Mouse (Mus musculus) lung, postnatal 0 days (tissue): ENCODE data around the gene 4930452B06Rik. TPM values are rescaled to one million over a fixed set of nuclear protein-coding genes. Genes with fewer than 3 reads are reported as not detected.

Experiments
- ATAC-seq: fragments of 200-750 bp; cut with Nextera tagmentation; 2 replicates; pipeline ENCODE4 v1.8.0; 2017; ENCODE audit warnings: moderate library complexity
- DNase-seq: peaks from one replicate; pipeline ENCODE4 v3.0.0-alpha.2; 2016; ENCODE audit warnings: low spot score
- H3K27ac ChIP-seq: fragments of 300-500 bp; sonication (generic); 2 replicates; pipeline ENCODE4 v1.5.1; 2014; ENCODE audit warnings: antibody characterized with exemption, mild to moderate bottlenecking, low read length, mixed read lengths
- H3K27me3 ChIP-seq: fragments of 300-500 bp; sonication (generic); replicated peaks from 2 replicates; pipeline ENCODE4 v1.6.1; 2014; ENCODE audit warnings: low read length, mixed read lengths; ENCODE audit not compliant: insufficient read depth
- H3K36me3 ChIP-seq: fragments of 300-500 bp; sonication (generic); 2 replicates; pipeline ENCODE4 v1.6.1; 2014; ENCODE audit warnings: low read length, mixed read lengths; ENCODE audit not compliant: insufficient read depth
- H3K4me1 ChIP-seq: fragments of 300-500 bp; sonication (generic); 2 replicates; pipeline ENCODE4 v1.6.1; 2014; ENCODE audit warnings: antibody characterized with exemption, low read depth, low read length, mixed read lengths; ENCODE audit not compliant: insufficient read depth
- H3K4me2 ChIP-seq: fragments of 300-500 bp; sonication (generic); replicated peaks from 2 replicates; pipeline ENCODE4 v1.6.1; 2014; ENCODE audit warnings: low read depth, mild to moderate bottlenecking, low read length, moderate library complexity, mixed read lengths
- H3K4me3 ChIP-seq: fragments of 300-500 bp; sonication (generic); 2 replicates; pipeline ENCODE4 v1.5.1; 2014; ENCODE audit warnings: low read depth, low read length
- H3K9ac ChIP-seq: fragments of 300-500 bp; sonication (generic); replicated peaks from 2 replicates; pipeline ENCODE4 v1.6.1; 2014; ENCODE audit warnings: low read depth, mild to moderate bottlenecking
- H3K9me3 ChIP-seq: fragments of 300-500 bp; sonication (generic); 2 replicates; pipeline ENCODE4 v1.6.1; 2016; ENCODE audit warnings: low read length, mixed read lengths
- CTCF ChIP-seq: IDR thresholded peaks from 2 replicates; pipeline ENCODE4 v1.5.1; 2016; ENCODE audit warnings: antibody characterized with exemption, mild to moderate bottlenecking
- EP300 ChIP-seq: IDR thresholded peaks from 2 replicates; pipeline ENCODE4 v1.6.1; 2016; ENCODE audit warnings: antibody characterized with exemption, mild to moderate bottlenecking, control low read depth
- WGBS: fragments of 180-500 bp; shearing (Covaris S2); extraction: QIAGEN DNeasy Blood & Tissue Kit; methylation state at CpG from one replicate; pipeline ENCODE4 v1.1.7; 2014; 5-methylcytosine and 5-hydroxymethylcytosine counted together
- polyA plus RNA-seq: library from polyadenylated mRNA; unstranded; fragments of >200 nt; fragmentation: Nextera tagmentation; extraction: Ambion mirVana; gene quantifications from 2 replicates; pipeline ENCODE4 v1.2.1, GENCODE M21; 2015

Gene 4930452B06Rik
- polyA plus RNA-seq, 1 experiment from 2014 or later: 2.9 TPM

- TF ChIP-seq EP300 (no peak), CTCF (no peak)
- Histone ChIP-seq H3K27me3 (no peaks in the 10 kb centered on the region), H3K36me3 (no peaks in the 10 kb centered on the region), H3K4me2 (no peak overlapping the region), H3K9ac (no peak overlapping the region), H3K4me3 (no peak overlapping the region), H3K27ac (no peak overlapping the region), H3K4me1 (no peaks in the 10 kb centered on the region), H3K9me3 (no peaks in the 10 kb centered on the region)
- DNase-seq: no peak
- WGBS: 82% methylated on average over 10 of the region's 10 CpGs
- no peak for ATAC-seq
Measured at GRCm38 (mm10) chr14:8510288-8510959, 155.6 kb downstream of the 4930452B06Rik start.

DNA sequence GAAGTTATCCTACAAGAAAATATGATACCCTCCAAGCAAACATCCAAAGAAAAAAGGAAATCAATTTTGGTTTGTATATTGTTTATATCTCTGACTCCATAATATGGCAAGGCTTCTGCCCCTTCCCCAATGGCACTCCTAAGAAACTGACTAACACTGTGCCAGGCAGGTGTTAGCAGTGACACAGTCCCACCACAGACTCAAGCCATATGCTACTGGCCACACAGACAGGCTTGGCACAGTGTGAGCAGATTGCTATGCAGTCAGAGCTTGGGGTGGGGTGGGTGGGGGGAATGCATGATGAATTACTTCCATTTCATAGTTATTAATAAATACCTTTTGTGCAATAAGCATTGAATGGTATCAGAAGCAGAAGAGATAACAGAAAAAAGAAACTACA, 157.4 kb downstream of the 4930452B06Rik start:
- no peaks in the 10 kb centered on the region for H3K27me3 ChIP-seq

GRCm38 (mm10) chr14:8504206-8504605, 161.8 kb downstream of the 4930452B06Rik start:
- H3K27me3 ChIP-seq: no peaks in the 10 kb centered on the region
- no peak for TF ChIP-seq EP300
- H3K9me3 ChIP-seq: no peaks in the 10 kb centered on the region
- no peak overlapping the region for H3K9ac ChIP-seq
- no peak for ATAC-seq
- H3K36me3 ChIP-seq: no peaks in the 10 kb centered on the region
- no peak overlapping the region for H3K4me3 ChIP-seq
- H3K27ac ChIP-seq: no peak overlapping the region
- H3K4me1 ChIP-seq: no peaks in the 10 kb centered on the region
- WGBS: 97% methylated on average over 2 of the region's 2 CpGs
- DNase-seq: no peak
- H3K4me2 ChIP-seq: no peak overlapping the region

More for the DNA sequence above, 157.4 kb downstream of the 4930452B06Rik start:
- ATAC-seq (no peak), DNase-seq (no peak)
- TF ChIP-seq EP300: no peak
- no peak overlapping the region for H3K27ac ChIP-seq
- no peaks in the 10 kb centered on the region for H3K4me1 ChIP-seq
- H3K4me2 ChIP-seq: no peak overlapping the region
- H3K9ac ChIP-seq: no peak overlapping the region
- no peaks in the 10 kb centered on the region for H3K36me3 ChIP-seq
- H3K4me3 ChIP-seq: no peak overlapping the region
- H3K9me3 ChIP-seq: no peaks in the 10 kb centered on the region

GRCm38 (mm10) chr14:8503345-8503744, 162.7 kb downstream of the 4930452B06Rik start:
- no peaks in the 10 kb centered on the region for H3K9me3 ChIP-seq
- no peaks in the 10 kb centered on the region for H3K4me1 ChIP-seq
- H3K27me3 ChIP-seq: no peaks in the 10 kb centered on the region
- no peaks in the 10 kb centered on the region for H3K36me3 ChIP-seq
- WGBS: 91% methylated on average over 3 of the region's 3 CpGs
- no peak overlapping the region for H3K4me3 ChIP-seq
- DNase-seq (no peak), ATAC-seq (no peak)
- H3K27ac ChIP-seq: no peak overlapping the region
- no peak overlapping the region for H3K9ac ChIP-seq
- H3K4me2 ChIP-seq: no peak overlapping the region
- TF ChIP-seq EP300 (no peak), CTCF (no peak)

- Histone ChIP-seq H3K27me3 (no peaks in the 10 kb centered on the region), H3K27ac (no peak overlapping the region), H3K4me2 (no peak overlapping the region), H3K9ac (no peak overlapping the region), H3K36me3 (no peaks in the 10 kb centered on the region), H3K4me3 (no peak overlapping the region), H3K9me3 (no peaks in the 10 kb centered on the region), H3K4me1 (no peaks in the 10 kb centered on the region)
- DNase-seq: no peak
- 89% methylated on average over 5 of the region's 5 CpGs for WGBS
- no peak for TF ChIP-seq EP300
- TF ChIP-seq CTCF: no peak
- no peak for ATAC-seq
Measured at GRCm38 (mm10) chr14:8502496-8502895, 163.5 kb downstream of the 4930452B06Rik start.

- no peak overlapping the region for H3K9ac ChIP-seq
Measured at GRCm38 (mm10) chr14:8495691-8496090, 170.3 kb downstream of the 4930452B06Rik start.

GRCm38 (mm10) chr14:8494952-8495351, 171.1 kb downstream of the 4930452B06Rik start:
- no peaks in the 10 kb centered on the region for H3K36me3 ChIP-seq
- no peak overlapping the region for H3K4me3 ChIP-seq
- no peak for DNase-seq
- WGBS: 31% methylated on average over 4 of the region's 4 CpGs
- TF ChIP-seq EP300 (no peak), CTCF (no peak)
- no peaks in the 10 kb centered on the region for H3K4me1 ChIP-seq
- H3K4me2 ChIP-seq: no peak overlapping the region
- no peak overlapping the region for H3K27ac ChIP-seq
- H3K9ac ChIP-seq: no peak overlapping the region
- H3K27me3 ChIP-seq: no peaks in the 10 kb centered on the region
- ATAC-seq: no peak
- no peaks in the 10 kb centered on the region for H3K9me3 ChIP-seq

More at GRCm38 (mm10) chr14:8495691-8496090, 170.3 kb downstream of the 4930452B06Rik start:
- Histone ChIP-seq H3K4me2 (no peak overlapping the region), H3K4me1 (no peaks in the 10 kb centered on the region), H3K36me3 (no peaks in the 10 kb centered on the region), H3K4me3 (no peak overlapping the region), H3K9me3 (no peaks in the 10 kb centered on the region), H3K27ac (no peak overlapping the region), H3K27me3 (no peaks in the 10 kb centered on the region)
- DNase-seq (no peak), ATAC-seq (no peak)
- 68% methylated on average over 2 of the region's 2 CpGs for WGBS
- TF ChIP-seq EP300 (no peak), CTCF (no peak)
